Mouse (Mus musculus) layer of hippocampus, postnatal 36 days (tissue): ENCODE results near the gene Smc1b. TPM values are rescaled to one million over a fixed set of nuclear protein-coding genes. Genes with fewer than 3 reads are reported as not detected.

Experiments
- DNase-seq, 2 experiments: peaks; one replicate each; pipeline ENCODE4 v3.0.0; 2022
- total RNA-seq, 2 experiments: library from RNA; stranded (reverse); gene quantifications; 2 replicates each; pipeline ENCODE4 v1.2.3; 2021

Gene Smc1b
- total RNA-seq, result not detected

DNA sequence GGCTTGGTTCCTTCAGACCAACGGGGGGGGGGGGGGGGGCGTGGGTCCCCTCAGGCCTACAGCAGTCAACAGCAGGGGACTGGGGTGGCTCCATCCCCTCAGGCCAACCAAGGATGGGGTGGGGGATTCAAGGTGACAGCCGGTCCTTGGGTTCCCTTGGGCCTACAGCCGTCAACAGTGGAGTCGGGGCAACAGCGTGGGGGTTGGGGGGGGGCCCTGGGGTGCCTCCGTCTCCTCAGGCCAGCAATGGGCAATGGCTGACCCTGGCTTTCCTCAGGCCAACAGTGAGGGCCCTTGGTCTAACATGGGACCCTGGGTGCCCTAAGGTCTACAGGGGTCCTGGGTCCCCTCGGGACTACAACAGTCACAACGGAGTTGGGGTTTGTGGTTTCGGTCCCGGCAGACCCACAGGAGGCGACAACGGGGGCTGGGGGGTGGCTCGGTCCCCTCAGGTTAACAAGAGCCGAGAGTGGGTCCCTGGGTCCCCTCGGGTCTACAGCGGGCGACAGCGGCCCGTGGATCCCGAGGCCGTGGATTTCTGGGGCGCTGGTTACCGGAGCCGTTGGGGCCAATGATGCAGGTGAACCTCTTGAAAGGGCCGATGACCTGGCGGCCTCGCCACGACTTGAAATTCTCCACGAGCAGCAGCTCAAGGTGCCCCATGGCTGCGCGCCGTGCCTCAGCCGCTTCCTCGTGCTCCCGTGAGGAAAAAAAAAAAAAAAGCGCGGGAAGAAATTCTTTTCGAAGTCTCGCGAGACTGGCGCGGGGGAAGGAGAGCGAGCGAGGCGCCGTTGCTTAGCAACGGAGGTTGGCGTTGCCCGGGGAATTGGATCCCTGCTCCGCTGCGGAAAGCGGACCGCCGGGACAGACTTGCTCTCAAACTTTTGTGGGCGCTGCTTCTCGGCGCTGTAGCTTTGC, at the start of gene Smc1b, which contains the start of gene Ribc2:
Gene Smc1b, minus strand, starts transcription at position 690 of the 918 bp plus-strand sequence.
Gene Ribc2, plus strand, starts transcription at position 804 of the 918 bp plus-strand sequence.
- DNase-seq, result peak; percentile 70 to 78

DNA sequence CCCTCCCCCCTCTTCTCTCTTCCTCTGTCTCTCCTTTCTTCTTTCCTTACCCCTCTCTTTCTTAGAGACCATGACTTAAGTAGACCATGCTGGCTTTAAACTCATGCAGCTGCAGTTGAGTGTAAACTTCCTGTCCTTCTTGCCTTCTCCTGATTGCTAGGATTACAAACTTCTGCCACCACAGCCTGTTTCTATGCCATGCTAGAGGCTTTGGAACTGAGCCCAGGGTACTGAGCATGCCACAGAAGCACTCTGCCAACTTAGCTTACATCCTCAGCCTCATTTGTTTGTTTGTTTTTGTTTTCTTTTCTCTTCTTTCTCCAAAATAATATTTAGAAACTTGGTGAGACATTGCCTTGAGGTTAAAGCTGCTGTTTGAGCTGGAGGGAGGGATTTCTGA, 48.6 kb upstream of the Smc1b start:
- no peak for DNase-seq

DNA sequence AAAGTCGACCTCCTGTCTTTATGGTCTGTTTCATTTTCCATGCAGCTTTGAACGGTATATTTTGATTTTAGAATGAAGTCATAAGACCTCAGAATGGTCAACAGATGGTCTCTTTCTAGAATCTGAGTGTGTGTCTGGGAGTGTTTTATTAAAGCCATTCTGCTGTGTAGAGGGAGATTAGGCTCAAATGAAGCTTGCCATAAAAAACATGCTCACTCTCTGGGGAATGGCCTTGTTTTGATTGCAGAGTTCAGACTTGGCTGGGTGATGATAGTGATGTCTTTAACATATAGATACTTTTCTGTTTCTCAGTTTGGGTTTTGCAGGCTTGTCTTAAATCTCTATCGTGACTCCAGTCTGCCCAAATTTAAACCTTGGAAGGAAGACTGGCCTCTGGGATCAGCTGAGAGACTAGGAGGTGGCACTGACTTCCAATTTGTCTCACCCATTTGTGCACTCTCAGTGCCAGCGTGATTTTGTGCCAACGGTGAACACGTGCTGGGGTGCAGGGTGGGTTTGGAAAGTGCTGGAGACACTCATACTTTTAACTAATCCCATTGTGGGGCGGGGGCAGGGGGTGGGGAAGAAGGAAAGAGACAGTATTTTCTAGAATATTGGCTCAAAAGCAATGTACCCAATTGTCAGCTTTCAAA, 47.9 kb upstream of the Smc1b start:
- no peak for DNase-seq

DNA sequence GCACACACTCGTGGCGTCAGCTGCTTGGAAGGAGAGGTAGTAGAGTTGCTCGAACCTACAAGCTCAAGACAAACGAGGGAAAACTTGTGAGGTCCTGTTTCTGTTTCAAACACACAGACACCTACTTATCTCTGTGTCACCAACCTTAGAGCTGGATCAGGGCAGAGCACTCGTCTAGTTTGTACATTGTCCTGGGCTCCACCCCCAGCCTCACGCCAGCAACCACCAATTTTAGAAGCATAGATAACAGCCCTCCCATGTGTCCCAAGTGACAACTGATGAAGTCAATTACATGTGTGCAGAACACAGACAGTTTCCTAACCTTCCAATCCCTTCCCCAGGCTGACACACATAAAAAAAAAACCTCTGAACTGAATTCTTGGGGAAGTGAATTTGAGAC, 46.4 kb upstream of the Smc1b start:
- no peak for DNase-seq

- no peak for DNase-seq
Measured at GRCm38 (mm10) chr15:85177576-85177975, 45.8 kb upstream of the Smc1b start.

GRCm38 (mm10) chr15:85174060-85174459, 42.3 kb upstream of the Smc1b start:
- DNase-seq, result no peak

- no peak for DNase-seq
Measured at GRCm38 (mm10) chr15:85173425-85173824, 41.7 kb upstream of the Smc1b start.

GRCm38 (mm10) chr15:85172054-85172453, 40.3 kb upstream of the Smc1b start:
- DNase-seq, result no peak

GRCm38 (mm10) chr15:85167086-85167679, 35.4 kb upstream of the Smc1b start:
- DNase-seq, result no peak

DNA sequence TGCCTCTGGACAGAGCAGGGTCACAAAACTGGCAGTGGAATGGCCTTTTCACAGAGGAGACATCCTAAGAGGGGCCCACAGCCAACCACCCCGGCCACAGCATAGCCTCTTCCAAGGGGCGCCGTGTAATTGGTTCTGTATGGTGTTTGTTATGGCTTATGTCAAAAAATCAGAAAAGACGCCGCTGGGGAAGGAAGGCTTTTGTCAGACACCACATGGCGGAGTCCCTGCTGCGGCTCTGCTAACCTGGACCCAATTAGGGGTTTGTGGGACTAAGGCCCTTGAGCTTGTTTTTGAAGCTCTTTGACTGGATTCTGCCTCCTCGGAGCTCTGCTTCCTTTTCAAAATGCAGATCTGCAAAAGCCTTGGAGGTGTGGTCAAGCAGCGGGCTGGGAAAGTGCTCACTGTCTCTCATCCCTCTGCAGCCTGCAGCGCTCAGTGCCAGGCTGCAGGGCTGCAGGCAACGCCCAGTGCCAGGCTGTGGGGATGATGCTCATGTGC, 34.7 kb upstream of the Smc1b start:
- no peak for DNase-seq

DNA sequence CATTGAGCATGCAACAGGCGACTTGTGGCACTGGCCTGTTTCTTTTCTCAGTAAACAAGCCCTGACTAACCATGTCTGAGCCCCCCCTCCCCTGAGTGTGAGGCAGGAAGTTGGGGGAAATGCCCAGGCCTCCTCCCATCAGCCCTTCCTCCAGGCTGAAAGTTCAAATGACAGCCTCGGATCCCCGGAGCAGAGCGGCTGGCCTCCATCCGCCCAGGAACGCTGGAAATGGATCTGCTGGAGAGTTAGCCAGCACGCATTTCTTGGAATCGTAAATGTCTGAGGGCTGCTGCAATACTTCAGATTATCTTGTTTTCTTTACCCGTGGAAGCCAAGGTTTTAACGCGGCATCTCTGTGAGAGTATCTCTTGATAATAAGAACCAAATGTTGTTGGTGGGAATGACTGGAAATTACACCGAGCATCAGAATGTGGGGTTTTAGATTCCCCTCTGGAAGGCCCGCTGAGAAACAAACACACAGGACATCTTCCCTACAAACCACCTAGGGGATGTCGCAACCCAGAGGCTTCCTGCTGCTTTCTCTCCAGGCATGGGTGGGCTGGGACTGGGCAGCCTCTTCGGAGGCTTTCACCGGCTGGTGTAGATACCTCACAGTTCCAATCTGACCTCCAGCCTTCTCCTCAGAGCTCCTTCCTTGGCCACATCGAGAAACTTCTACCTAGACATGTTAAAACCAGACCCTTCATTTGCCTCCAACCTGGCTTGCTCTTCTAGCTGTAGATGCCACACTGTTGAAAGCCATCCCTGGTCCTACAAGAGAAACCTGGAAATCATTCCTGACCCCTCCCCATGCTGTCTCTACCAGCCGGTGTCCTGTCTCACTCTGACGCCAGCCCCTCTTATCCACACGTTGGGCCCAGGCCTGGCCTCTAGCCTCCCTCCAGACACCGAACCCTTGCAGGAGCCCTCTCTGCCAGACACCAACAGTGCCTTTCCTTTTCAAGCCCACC, 31.2 kb upstream of the Smc1b start:
- no peak for DNase-seq

DNA sequence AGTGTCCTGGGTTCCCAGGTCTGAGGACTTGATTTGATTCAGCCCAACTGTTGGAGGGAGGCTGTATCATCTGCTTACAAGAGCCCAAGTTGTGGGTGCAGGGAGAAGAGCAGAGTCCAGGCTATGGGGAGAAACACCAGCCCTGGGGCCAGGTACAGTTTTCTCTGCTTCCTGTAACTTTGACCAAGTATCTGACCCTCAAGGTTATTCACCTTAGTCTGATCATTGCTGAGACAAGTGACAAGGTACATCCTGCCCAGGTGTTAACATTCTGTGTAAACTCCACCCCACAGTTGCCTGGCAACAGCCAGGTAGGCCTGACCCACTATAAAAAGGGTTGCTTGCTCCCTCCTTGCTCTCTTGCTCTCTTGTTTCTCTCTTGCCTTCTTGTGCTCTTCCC, 29.7 kb upstream of the Smc1b start:
- DNase-seq, result no peak

GRCm38 (mm10) chr15:85156198-85156597, 24.4 kb upstream of the Smc1b start:
- no peak for DNase-seq

GRCm38 (mm10) chr15:85154091-85154490, 22.3 kb upstream of the Smc1b start:
- DNase-seq, result no peak

- DNase-seq, result no peak
Measured at GRCm38 (mm10) chr15:85152577-85152976, 20.8 kb upstream of the Smc1b start.

DNA sequence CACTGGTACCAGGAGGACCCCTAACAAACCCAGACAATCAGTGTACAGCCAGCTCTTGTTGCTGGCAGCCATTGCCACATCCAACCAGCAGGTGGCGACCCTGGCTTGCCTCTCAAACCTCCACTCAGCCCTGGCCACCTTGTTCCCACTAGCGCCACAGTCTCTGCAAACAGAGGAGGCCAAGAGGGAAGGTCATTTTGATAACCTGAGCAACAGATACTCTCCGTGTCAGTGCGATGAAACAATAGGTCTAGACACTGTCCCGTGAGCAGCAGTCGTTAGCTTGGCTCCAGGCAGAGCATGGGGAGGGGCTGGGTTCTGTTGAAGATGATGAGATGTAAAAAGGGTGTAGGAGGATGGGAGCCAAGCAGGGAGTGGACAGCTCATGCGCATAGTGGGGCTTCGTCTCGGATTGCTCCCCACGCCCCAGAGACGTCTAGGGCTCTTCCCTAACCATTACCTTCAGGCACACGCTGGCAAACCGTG, 19.7 kb upstream of the Smc1b start:
- DNase-seq, result peak; percentile 62 to 79

DNA sequence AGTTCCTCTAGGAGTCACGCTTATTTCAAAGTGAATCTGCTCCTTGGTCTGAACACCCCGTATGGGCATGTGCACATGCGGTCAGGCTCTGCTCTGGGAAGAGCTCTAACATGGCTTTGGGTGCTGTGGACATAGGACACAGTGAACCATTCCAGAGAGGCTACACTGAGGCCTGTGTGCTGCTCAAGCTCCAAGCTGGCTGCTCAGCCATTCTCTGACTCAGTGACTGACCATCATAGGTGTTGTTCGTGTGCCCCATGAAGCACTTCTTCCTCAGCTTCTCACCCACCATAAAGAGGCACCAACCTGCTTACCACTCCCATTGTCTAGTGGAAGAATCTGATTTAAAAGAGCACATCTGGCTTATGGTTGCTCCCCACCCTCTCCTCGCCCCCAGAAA, 12.5 kb upstream of the Smc1b start:
- DNase-seq, result no peak

DNA sequence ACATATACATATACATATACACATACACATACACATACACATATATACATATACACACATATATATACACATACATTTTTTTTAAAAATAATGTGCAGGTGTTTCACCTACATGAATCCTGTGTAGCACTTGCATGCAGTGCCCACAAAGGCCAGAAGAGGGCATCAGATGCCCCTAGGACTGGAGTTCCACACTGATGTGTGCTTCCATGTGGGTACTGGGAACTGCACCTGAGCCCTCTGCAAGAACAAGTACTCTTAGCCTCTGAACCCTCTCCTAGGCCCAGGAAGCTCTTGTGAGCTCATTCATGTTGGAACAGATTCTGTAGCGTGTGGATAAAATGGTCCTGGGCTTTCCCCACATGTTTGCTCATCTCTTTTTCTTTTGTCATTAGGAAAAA, 12.0 kb upstream of the Smc1b start:
- DNase-seq, result no peak

DNA sequence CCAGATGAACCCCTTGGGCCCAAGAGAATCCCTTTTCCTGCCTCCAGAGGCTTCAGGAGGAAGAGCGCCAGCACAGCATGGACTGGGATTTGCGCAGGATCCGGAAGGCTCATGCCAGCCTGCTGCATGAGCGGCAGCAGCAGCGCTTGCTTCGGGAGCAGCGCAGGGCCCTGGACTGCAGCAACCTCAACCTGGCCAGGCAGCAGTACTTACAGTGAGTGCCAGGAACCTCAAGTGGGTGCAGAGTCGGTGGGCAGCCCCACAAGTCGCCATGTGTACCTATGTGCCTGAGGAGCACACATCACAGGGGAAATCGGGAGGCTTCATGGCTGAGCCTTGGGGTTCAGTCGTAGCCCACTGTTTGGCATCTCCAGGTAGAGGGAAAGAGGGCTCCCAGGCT, 11.4 kb upstream of the Smc1b start:
- no peak for DNase-seq

- no peak for DNase-seq
Measured at GRCm38 (mm10) chr15:85142441-85142840, 10.7 kb upstream of the Smc1b start.

DNA sequence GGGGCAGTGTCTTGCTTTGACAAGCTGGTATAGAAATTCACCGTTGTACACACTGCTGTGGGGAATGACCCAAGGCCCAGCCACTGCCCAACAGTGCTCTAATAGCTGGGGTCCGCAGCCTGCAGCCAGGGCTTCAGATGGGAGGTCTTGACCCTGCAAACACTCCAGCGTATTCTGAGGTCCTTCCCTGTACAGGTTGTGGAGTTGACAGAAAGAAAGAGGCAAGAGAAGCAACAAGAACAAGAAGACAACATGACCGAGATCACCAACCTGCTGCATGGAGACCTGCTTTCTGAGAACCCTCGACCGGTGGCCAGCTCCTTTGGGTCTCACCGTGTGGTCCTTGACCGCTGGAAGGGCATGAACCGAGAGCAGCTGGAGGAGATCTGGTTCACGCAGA, 9.5 kb upstream of the Smc1b start:
- DNase-seq, result no peak

GRCm38 (mm10) chr15:85135143-85135542, 3.4 kb upstream of the Smc1b start:
- no peak for DNase-seq
